Mouse (Mus musculus) stomach, postnatal 0 days (tissue): ENCODE measurements around the gene Ski. TPM values are rescaled to one million over a fixed set of nuclear protein-coding genes. Genes with fewer than 3 reads are reported as not detected.

Source experiments
- ATAC-seq: fragments of 200-750 bp; cut with Nextera tagmentation; 2 replicates; pipeline ENCODE4 v1.8.0; 2017; ENCODE audit not compliant: low FRiP score, low TSS enrichment
- DNase-seq: peaks from one replicate; pipeline ENCODE4 v3.0.0-alpha.2; 2016; ENCODE audit warnings: low spot score
- H3K27ac ChIP-seq: fragments of 300-500 bp; sonication (generic); replicated peaks from 2 replicates; pipeline ENCODE4 v1.5.1; 2014; ENCODE audit warnings: mild to moderate bottlenecking, control low read depth
- H3K27me3 ChIP-seq: fragments of 300-500 bp; sonication (generic); 2 replicates; pipeline ENCODE4 v1.6.1; 2014; ENCODE audit warnings: low read length; ENCODE audit not compliant: control insufficient read depth, insufficient read depth
- H3K36me3 ChIP-seq: fragments of 300-500 bp; sonication (generic); 2 replicates; pipeline ENCODE4 v1.6.1; 2014; ENCODE audit warnings: low read length, mixed read lengths; ENCODE audit not compliant: control insufficient read depth, insufficient read depth
- H3K4me1 ChIP-seq: fragments of 300-500 bp; sonication (generic); replicated peaks from 2 replicates; pipeline ENCODE4 v1.6.1; 2014; ENCODE audit warnings: antibody characterized with exemption; ENCODE audit not compliant: control insufficient read depth, insufficient read depth
- H3K4me2 ChIP-seq: fragments of 300-500 bp; sonication (generic); replicated peaks from 2 replicates; pipeline ENCODE4 v1.6.1; 2014; ENCODE audit warnings: low read depth, mild to moderate bottlenecking, control low read depth, moderate library complexity
- H3K4me3 ChIP-seq: fragments of 300-500 bp; sonication (generic); 2 replicates; pipeline ENCODE4 v1.5.1; 2014; ENCODE audit warnings: low read depth, low read length, control low read depth
- H3K9ac ChIP-seq: fragments of 300-500 bp; sonication (generic); 2 replicates; pipeline ENCODE4 v1.6.1; 2014; ENCODE audit warnings: mild to moderate bottlenecking, low read length, control low read depth, mixed read lengths
- H3K9me3 ChIP-seq: fragments of 300-500 bp; sonication (generic); 2 replicates; pipeline ENCODE4 v1.6.1; 2016; ENCODE audit warnings: low read length; ENCODE audit not compliant: control insufficient read depth
- CTCF ChIP-seq: IDR thresholded peaks from 2 replicates; pipeline ENCODE4 v1.5.1; 2016; ENCODE audit warnings: antibody characterized with exemption, low read depth, mild to moderate bottlenecking, moderate library complexity
- EP300 ChIP-seq: optimal IDR thresholded peaks from 2 replicates; pipeline ENCODE3; 2016; ENCODE audit warnings: antibody characterized with exemption
- WGBS: fragments of 180-500 bp; shearing (Covaris S2); extraction: QIAGEN DNeasy Blood & Tissue Kit; methylation state at CpG from one replicate; pipeline ENCODE4 v1.1.7; 2014; 5-methylcytosine and 5-hydroxymethylcytosine counted together
- polyA plus RNA-seq: library from polyadenylated mRNA; unstranded; fragments of >200 nt; fragmentation: Nextera tagmentation; extraction: Ambion mirVana; gene quantifications from 2 replicates; pipeline ENCODE4 v1.2.1, GENCODE M21; 2015

Ski gene
- polyA plus RNA-seq, 1 experiment from 2014 or later = 9.7 TPM

DNA sequence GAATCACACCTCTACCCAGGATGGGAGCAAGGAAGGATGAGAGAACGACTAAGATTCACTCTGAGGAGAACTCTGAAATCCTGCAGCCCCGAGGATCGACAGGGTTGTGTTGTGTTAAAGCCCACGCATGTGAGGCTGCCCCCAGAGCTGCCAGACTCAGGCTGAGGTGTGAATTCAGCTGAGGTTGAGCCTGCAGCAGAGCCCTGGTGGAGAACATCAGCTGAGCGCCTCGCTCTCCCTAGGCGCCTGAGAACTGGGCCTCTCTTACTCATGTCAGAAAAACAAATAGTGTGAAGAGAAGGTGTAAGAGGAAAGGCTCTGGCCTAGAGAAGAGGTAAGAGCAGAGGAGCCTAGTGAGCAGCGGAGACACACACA lies 63.9 kb downstream of the Ski start:
- 61% methylated on average over 8 of the region's 8 CpGs for WGBS
- peaks cover 37% of the 10 kb centered on the region for H3K36me3 ChIP-seq
- TF ChIP-seq CTCF (no peak), EP300 (no peak)

DNA sequence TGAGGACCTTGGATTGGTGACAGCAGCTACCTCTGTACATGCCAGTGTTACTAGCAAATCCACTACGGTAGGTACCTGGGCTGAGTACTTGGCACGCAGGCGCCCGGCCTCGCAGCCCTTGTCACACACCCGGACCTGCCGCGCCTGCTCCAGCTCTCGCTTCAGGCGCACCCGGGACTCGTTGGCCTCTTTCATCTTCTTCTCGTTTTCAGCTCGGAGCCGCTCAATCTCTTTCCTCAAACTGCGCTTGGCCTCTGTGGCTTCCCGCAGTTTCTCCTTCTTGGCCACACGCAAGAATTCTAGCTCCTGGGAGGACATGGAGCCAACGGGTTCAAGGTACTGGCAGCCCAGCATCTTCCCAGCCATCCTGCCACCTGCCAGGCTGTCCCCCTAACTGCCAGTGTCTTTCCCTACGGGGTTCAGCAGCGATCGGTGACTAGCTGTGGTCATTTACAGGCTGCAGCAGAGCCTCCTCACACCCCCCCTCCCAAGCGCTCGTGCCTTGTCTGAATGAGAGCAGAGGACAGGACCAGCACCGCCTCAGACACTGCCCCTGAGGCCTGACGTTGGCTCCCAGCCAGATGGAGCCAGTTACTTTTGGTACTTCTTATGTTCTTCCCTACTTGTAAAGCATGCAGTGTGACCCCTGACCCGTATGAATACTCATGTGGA lies 64.4 kb downstream of the Ski start:
- ATAC-seq = no peak
- Histone ChIP-seq H3K9me3 (no peaks in the 10 kb centered on the region), H3K27me3 (no peaks in the 10 kb centered on the region), H3K4me1 (peaks cover 11% of the 10 kb centered on the region), H3K4me3 (no peak overlapping the region), H3K9ac (no peak overlapping the region), H3K27ac (no peak overlapping the region), H3K36me3 (peaks cover 37% of the 10 kb centered on the region), H3K4me2 (no peak overlapping the region)
- WGBS = 84% methylated on average over 27 of the region's 27 CpGs
- no peak for DNase-seq
- TF ChIP-seq CTCF (no peak), EP300 (no peak)

More for the DNA sequence above, 63.9 kb downstream of the Ski start:
- DNase-seq (no peak), ATAC-seq (no peak)
- Histone ChIP-seq H3K4me1 (peaks cover 14% of the 10 kb centered on the region), H3K4me2 (no peak overlapping the region), H3K9me3 (no peaks in the 10 kb centered on the region), H3K9ac (no peak overlapping the region), H3K4me3 (no peak overlapping the region), H3K27me3 (no peaks in the 10 kb centered on the region), H3K27ac (no peak overlapping the region)

DNA sequence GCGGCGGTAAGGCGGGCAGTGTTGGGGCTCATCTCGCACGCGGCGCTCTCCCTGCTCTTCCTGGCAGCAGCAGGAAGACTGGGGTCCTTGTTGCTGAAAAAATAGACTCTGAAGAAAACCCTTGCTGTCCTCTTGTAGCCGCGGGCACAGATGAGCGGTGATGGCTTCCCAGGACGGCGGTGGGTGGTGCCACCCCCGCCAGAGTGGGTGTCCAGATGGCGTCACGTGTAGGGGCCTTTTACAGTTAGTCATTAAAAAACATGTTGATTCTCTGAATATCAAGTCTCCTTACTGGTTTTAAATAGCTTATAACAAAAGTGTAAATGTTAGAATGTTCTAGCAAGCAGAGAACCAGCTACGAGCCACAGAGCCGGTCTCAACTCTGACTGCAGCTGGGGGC lies 65.7 kb downstream of the Ski start:
- no peaks in the 10 kb centered on the region for H3K27me3 ChIP-seq
- no peaks in the 10 kb centered on the region for H3K9me3 ChIP-seq
- TF ChIP-seq CTCF (no peak), EP300 (no peak)
- DNase-seq (no peak), ATAC-seq (no peak)
- H3K9ac ChIP-seq = no peak overlapping the region
- H3K36me3 ChIP-seq = peaks cover 37% of the 10 kb centered on the region
- no peak overlapping the region for H3K4me2 ChIP-seq
- H3K27ac ChIP-seq = no peak overlapping the region
- H3K4me1 ChIP-seq = peaks cover 3% of the 10 kb centered on the region; the same call in 1 of the 2 replicates
- no peak overlapping the region for H3K4me3 ChIP-seq
- 93% methylated on average over 17 of the region's 17 CpGs for WGBS

DNA sequence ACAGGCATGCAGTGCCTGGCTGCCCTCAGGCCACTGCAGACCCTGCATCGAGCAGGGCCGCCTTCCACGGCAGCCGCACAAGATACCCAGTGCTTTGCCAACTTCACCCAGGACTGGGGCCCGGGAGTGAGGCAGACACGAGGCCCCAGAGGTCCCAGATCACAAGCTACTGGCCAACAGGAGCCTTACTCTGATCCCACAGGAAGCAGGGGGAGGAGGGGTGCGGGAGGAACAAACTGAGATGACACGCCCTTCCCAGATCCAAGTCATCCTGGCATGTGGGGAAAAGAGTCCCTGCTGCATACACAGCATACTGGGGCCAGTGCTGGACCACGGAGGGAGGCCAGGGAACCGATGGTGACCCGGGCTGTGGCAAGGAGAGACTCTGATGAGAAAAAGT lies 67.4 kb downstream of the Ski start:
- no peak for TF ChIP-seq EP300
- no peak for TF ChIP-seq CTCF
- ATAC-seq = no peak
- no peak for DNase-seq

DNA sequence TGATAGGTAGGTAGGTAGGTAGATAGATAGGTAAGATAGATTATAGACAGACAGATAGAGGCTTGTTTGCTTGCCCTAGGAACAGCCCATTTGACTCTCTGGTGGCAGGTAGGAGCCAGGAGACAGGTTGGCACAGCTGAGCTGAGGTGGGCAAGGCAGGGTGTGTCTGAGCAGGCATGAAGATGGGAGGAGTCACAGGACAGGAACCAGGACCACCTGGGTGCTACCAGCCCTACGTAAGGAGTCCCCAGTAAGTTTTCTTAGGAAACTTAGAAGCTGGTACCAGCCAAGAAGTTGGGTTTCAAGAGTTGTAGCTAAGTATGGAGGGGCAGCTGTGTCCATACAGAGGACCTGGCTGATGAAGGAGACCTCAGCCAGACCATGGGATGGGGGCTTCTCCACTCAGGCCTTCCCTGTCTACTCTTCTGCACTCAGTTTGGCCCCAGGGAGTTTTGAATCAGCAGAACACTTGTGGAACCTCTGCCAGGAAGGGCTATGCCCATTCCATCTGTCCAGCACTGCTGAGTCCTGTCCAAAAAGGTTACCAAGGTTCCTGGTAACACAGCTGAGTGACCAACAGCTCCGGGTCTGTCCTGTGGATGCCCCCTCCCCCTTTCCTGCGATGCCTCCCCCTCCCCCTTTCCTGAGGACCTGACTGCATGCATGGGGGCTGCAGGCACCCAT lies 68.9 kb downstream of the Ski start:
- Histone ChIP-seq H3K9me3 (no peaks in the 10 kb centered on the region), H3K4me3 (no peak overlapping the region), H3K36me3 (peaks cover 29% of the 10 kb centered on the region), H3K27ac (no peak overlapping the region), H3K4me1 (peaks cover 12% of the 10 kb centered on the region), H3K4me2 (no peak overlapping the region), H3K27me3 (no peaks in the 10 kb centered on the region), H3K9ac (no peak overlapping the region)
- ATAC-seq (no peak), DNase-seq (no peak)
- TF ChIP-seq CTCF (no peak), EP300 (no peak)
- WGBS = 78% methylated on average over 3 of the region's 3 CpGs

More for the DNA sequence above, 67.4 kb downstream of the Ski start:
- H3K4me1 ChIP-seq = peaks cover 10% of the 10 kb centered on the region
- H3K36me3 ChIP-seq = peaks cover 37% of the 10 kb centered on the region
- 53% methylated on average over 11 of the region's 11 CpGs for WGBS
- no peak overlapping the region for H3K27ac ChIP-seq
- no peak overlapping the region for H3K4me3 ChIP-seq
- H3K9ac ChIP-seq = no peak overlapping the region
- H3K4me2 ChIP-seq = no peak overlapping the region
- H3K27me3 ChIP-seq = no peaks in the 10 kb centered on the region
- H3K9me3 ChIP-seq = no peaks in the 10 kb centered on the region

DNA sequence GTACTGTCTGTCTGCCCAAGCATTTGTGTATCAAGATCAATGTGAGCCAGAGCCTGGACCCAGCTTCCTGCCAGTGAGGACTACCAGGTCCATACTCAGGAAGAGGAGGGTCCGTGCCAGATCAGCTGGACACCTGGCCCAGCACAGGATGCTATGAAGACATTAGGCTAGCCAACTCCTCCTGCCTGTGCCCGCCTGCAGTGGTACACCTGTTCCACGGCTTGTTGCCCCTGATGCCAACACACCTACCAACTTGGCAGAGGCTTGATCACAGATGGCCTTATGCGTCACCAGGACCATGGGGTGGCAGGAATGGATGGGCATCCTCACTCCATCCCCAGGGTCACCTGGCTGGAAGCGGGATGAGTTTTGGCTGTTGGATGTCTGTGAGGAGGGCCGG lies 69.9 kb downstream of the Ski start:
- DNase-seq = no peak
- no peak for ATAC-seq
- Histone ChIP-seq H3K9ac (no peak overlapping the region; the same call in 1 of the 2 replicates), H3K4me2 (no peak overlapping the region), H3K27ac (no peak overlapping the region), H3K4me1 (peaks cover 12% of the 10 kb centered on the region), H3K36me3 (peaks cover 18% of the 10 kb centered on the region), H3K4me3 (no peak overlapping the region), H3K9me3 (no peaks in the 10 kb centered on the region), H3K27me3 (no peaks in the 10 kb centered on the region)
- 95% methylated on average over 6 of the region's 6 CpGs for WGBS
- no peak for TF ChIP-seq EP300
- TF ChIP-seq CTCF = no peak
